Mouse (Mus musculus) retina, postnatal 1 day (tissue): ENCODE data around the gene Rpp21.

ENCODE experiments used
- DNase-seq: peaks from one replicate; pipeline ENCODE4 v3.0.0-alpha.2; 2012

Gene Rpp21

GRCm38 (mm10) chr17:36233572-36233971 is 24.3 kb downstream of the Rpp21 start:
- no peak for DNase-seq

- peak; percentile 86 for DNase-seq
Observed at GRCm38 (mm10) chr17:36231318-36231717, 26.6 kb downstream of the Rpp21 start.

- peak; percentile 37 for DNase-seq
Observed at GRCm38 (mm10) chr17:36229046-36229445, 28.8 kb downstream of the Rpp21 start.

GRCm38 (mm10) chr17:36226921-36227320 is 30.9 kb downstream of the Rpp21 start:
- peak; percentile 40 for DNase-seq

DNA sequence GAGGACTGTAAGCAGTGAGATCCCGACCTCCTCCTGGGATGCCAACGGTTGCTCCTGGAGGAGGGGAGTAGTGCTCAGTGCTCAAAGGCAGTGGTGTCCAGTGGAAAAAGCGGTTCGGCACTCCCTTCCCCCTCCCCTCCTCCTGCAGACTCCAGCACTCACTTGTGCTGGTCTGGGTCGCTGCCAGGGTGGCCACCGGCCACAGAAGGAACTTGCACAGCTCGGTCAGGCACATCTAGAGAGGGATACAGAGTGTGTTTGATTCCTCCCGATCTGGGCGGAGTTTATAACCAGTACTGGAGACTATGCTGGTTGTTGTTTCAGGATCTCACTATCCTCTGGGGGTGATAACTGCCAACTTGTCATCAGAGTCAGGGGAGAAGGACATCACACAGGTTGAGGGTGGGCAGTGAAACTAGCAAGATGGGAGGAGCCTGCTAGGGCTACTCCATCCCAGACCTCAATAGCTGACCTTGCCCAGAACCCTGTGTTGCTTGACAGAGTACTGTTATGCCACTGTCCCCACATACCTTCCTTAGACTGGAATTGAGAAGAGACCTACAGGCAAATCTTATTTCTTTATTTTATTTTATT is 32.5 kb downstream of the Rpp21 start:
- peak; percentile 23 for DNase-seq

DNA sequence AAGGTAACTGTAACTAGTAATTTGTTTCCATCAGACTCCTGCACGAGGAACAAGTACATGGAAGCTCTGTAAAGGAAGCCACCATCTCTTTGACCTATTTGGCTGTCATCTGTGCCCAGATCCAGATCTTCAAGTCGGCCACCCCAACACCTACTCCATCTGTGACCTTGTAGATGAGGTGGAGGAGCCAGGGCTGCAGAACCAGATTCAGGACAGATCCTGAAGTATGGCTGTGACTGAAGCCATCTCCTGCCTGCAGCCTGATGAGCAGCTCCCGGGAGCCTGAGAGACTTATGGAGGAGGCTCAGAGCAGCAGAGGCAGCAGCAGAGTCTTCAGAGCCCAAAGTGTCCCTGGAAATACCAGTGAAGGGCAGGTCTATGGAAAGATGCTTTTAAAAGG is 33.4 kb downstream of the Rpp21 start:
- no peak for DNase-seq

DNA sequence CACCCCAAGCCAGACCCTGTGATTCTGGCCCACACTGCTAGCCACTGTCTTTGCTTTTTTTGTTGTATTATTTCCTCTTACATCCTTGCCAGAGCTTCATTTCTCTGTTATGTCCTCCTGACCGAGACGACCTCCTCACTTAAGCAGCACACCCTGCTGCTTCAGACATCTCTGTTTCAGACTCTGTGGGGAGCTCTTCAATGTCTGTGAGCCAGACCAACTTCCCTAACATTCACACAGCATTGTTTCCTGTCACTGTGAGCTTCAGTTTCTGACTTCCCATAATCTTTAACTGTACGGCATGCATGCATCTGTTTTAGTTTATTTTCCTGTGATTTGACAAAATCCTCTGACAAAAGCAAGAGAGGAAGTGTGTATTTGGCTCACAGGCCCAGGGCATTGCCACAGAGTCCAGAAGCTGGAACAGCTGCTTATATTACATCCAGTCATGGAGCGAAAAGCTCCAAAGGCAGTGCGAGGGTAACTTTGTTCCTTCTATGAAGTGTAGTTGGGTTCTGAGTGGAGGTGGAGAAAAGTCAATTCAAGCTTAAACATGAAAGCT is 39.2 kb downstream of the Rpp21 start:
- DNase-seq: no peak

- no peak for DNase-seq
Observed at GRCm38 (mm10) chr17:36215586-36215985, 42.3 kb downstream of the Rpp21 start.

DNA sequence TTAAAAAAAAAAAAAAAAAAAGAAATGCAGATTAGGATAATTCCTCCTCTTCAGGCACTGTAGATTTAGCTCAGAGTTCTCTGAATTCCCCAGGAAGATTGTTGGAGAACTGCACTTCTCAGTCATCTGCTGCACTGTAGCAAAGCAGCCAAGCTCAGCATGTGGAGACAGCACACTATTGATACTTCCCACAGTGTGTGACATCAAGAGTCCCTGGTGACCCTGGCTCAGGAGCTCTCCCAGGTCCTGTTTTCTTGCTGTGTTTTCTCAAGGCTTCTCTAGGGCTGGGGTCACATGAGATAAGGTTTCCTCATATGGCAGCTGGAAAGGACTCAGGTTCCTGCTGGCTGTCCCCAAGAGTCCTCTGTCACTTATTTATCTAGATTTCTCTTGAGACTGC is 51.0 kb downstream of the Rpp21 start:
- no peak for DNase-seq

DNA sequence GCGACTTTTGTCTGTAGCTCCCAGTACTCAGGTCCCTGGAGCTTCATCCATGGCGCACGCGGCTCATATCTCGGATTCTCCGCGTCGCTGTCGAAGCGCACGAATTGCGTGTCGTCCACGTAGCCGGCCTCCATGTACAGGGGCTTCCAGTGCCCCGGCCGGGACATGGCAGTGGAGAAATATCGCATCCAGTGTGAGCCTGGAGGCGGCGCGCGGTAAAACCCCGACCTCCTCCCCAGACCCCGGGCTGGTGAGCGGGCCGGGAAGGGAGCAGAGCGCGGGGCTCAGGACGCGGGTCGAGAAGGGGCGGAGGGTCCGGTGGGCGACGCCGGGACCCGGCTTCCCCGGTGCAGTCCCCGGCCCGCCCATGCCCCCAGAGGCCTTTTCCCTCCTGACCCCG is 52.0 kb downstream of the Rpp21 start:
- DNase-seq: peak; percentile 34
